ENCODE assay signal across 11 mouse cellular contexts in the genomic region with DNA sequence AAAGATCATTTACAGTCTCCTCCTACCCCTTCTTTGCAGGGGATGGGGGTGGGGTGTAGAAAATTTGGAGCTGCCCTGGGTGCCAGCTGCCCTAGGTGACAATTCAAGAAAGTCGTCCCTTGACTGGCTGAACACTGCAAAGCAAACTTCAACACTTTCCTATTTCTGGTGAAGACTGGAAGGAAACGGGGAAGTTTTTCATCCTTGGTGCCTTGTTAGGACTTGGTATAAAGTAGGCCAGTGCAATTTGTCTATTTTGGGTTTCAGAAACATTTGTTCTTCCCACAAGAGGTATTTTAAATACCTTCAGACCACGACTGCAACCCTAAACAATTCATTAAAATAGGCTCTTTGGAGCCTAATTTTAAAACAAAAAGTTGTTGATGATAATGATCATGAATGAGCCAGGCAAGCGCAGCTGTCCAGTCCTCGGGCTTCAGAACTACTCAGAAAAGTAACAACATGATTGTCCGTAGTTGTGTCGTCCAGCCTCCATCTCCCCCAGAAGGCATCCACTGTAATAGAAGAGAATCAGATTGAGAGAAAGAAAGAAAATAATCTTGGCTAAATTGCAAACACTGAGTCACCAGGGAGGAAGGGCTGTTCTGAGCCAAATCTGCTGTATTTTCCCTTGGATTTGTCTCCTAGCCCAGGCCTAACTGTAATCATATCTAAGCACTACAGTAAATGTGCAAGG.
DNase-seq lines count a peak whose midpoint lies in the region; ATAC-seq lines count a peak whose summit lies in the region.
"Had no signal": no experiment of that assay in that cellular context is flagged by ENCODE, and none has a peak within 500 bp of the region (broad histone marks: within the 10 kb centered on the region; RNA-seq: fewer than 3 reads in every experiment).

No protein-coding gene starts in this region.

- peak; percentile 13 for DNase-seq in gastrocnemius, adult 18-20 months (ENCODE audit: low spot score)
- DNase-seq in gastrocnemius, postnatal 25 days = no peak
- peak; percentile 39 to 53 for DNase-seq in right cerebral cortex, adult 2 months (ENCODE audit: low spot score in 2 of 2)
- DNase-seq in right cerebral cortex, postnatal 10 days (ENCODE audit: low spot score in 2 of 2) = no peak
- peak; percentile 47 for DNase-seq in fibroblast of lung, adult 2 months (ENCODE audit: low read depth)
- peak; percentile 13 for DNase-seq in skeletal muscle tissue, adult 2 months (ENCODE audit: low read depth, low spot score)
- no peak for DNase-seq in kidney, postnatal 36 days
- DNase-seq: kidney, postnatal 14 days; lung, postnatal 14 days had no signal

- ATAC-seq in monocyte, adult 5-6 weeks (replicated peaks; ENCODE audit: insufficient number of reproducible peaks, low FRiP score, low TSS enrichment, poor library complexity, severe bottlenecking) = no peak
- ATAC-seq: hindbrain, postnatal 0 days had no signal

Comparison
In these comparisons a context has a peak if more than half of its experiments do, and no peak if none do; other contexts are left out.
1. DNase-seq: peak in gastrocnemius, adult 18-20 months (single experiment), right cerebral cortex, adult 2 months (2 of 2), fibroblast of lung, adult 2 months (single experiment) and skeletal muscle tissue, adult 2 months (single experiment); none in gastrocnemius, postnatal 25 days (single experiment), right cerebral cortex, postnatal 10 days (0 of 2) and kidney, postnatal 36 days (0 of 2).